Mouse (Mus musculus): Measurements from ENCODE around the gene Cep85l. TPM values are rescaled to one million over a fixed set of nuclear protein-coding genes. Genes with fewer than 3 reads are reported as not detected.
A peak's percentile ranks its signal among the peaks of the same experiment; 100 is the strongest.

Gene Cep85l
- polyA plus RNA-seq, 1 experiment from 2014 or later, result 9.5 TPM

GRCm38 (mm10) chr10:53353665-53354064 lies 26.1 kb downstream of the Cep85l start:
- 81% methylated on average over 3 of the region's 3 CpGs for WGBS
- H3K4me2 ChIP-seq, result no peak overlapping the region
- no peak for ATAC-seq (ENCODE audit: insufficient number of reproducible peaks, insufficient read depth, low FRiP score, low TSS enrichment, low read depth)
- H3K9me3 ChIP-seq, result no peaks in the 10 kb centered on the region
- no peak overlapping the region for H3K9ac ChIP-seq (replicated peaks)
- no peaks in the 10 kb centered on the region for H3K27me3 ChIP-seq
- H3K27ac ChIP-seq, result no peak overlapping the region
- H3K36me3 ChIP-seq, result peaks cover 27% of the 10 kb centered on the region
- H3K4me1 ChIP-seq (replicated peaks), result peaks cover 14% of the 10 kb centered on the region
- H3K4me3 ChIP-seq (replicated peaks), result no peak overlapping the region

DNA sequence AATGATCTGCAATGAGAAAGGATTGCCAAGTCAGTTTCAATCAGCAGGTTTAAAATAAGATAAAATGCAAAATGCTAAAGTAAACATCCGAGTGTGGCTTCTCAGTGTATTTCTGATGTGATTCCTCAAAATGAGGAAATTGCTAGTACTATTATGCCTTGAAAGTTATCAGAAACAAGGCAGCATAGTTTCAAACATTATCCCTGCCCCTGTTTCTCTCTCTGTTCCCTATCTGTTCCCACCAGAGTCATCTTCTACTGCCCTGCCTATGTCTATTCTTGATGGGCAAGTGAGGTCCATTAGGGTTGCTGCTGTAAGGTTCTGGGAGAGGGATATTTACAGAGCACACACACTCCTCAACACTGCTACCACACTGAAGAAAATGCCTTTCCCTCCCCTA lies 30.5 kb downstream of the Cep85l start:
- no peak overlapping the region for H3K4me2 ChIP-seq
- H3K9ac ChIP-seq (replicated peaks), result no peak overlapping the region
- WGBS, result 86% methylated on average over 1 of the region's 1 CpGs
- ATAC-seq (ENCODE audit: insufficient number of reproducible peaks, insufficient read depth, low FRiP score, low TSS enrichment, low read depth), result no peak
- no peaks in the 10 kb centered on the region for H3K9me3 ChIP-seq
- H3K27me3 ChIP-seq, result no peaks in the 10 kb centered on the region
- peaks cover 14% of the 10 kb centered on the region for H3K4me1 ChIP-seq (replicated peaks)
- 0 out of 2 replicates have a peak, but pooled peaks cover 10% of the 10 kb centered on the region for H3K36me3 ChIP-seq
- H3K4me3 ChIP-seq (replicated peaks), result no peak overlapping the region
- H3K27ac ChIP-seq, result no peak overlapping the region

DNA sequence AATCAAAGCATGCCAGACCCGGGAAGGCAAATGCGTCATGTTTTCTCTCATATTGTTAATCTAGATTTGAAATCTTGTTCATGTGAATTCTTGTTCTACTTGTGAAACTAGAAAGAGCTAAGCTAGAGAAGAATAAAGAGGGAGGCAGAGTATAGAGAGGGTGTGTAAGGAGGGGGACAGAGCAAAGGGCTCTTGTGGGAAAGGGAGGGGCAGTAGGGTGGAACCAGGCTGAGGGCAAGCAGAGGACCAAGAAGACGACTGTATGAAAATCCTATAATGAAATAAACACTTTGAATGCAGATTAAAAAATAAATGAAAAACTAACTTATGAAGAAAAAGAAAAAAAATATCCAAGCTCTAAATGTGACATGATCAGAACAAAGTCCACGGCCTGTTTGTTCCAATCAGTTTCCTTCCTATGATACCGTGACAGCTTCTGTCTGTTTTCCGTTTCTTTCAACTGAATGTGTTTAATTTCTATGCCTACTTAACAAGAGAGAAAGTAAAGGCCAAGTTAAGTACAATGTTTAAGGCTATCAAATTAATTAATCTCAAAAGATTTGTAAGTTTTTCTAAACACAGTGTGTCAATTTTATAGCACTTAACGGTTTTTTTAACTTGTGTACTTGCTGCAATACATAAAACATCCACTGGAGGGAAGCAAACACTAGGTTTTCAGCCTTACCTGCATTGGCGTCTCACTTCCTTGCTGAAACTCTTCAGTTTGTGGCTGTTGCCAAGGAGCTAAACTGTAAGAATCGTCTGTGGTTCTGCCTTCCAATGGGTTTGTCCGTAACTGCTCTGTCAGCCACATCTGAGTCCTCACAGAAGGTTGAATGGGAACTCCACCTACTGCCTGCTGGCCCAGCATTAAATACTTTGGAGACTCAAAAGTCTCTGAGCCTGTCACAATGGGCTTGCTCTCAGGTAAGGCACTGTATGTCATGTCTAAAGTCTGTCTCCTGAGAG lies 31.7 kb downstream of the Cep85l start:
- H3K4me3 ChIP-seq (replicated peaks), result no peak overlapping the region
- peak; percentile 63; the same call in 1 of the 2 replicates for ATAC-seq (ENCODE audit: insufficient number of reproducible peaks, insufficient read depth, low FRiP score, low TSS enrichment, low read depth)
- no peaks in the 10 kb centered on the region for H3K27me3 ChIP-seq
- no peak overlapping the region for H3K27ac ChIP-seq
- H3K36me3 ChIP-seq, result 0 out of 2 replicates have a peak, but pooled peaks cover 10% of the 10 kb centered on the region
- WGBS, result 58% methylated on average over 10 of the region's 10 CpGs
- H3K9me3 ChIP-seq, result no peaks in the 10 kb centered on the region
- H3K4me1 ChIP-seq (replicated peaks), result peaks cover 18% of the 10 kb centered on the region
- no peak overlapping the region for H3K4me2 ChIP-seq
- H3K9ac ChIP-seq (replicated peaks), result no peak overlapping the region

DNA sequence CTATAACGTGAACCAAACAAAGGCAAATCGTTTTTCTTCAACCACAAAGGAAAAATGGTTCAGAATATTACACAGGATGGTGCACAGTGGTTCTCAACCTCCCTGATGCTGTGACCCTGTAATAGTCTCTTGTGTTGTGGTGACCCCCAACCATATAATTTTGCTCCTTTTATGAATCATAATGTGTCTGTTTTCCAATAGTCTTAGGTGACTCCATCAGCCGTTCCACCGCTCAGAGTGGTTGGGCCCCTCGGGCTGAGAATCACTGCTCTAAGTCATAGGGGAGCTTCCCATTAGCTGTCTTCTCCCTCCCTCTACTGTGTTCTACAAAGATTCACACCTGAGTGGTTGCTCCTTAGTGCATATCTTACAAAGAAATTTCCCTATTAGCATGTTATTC lies 32.8 kb downstream of the Cep85l start:
- WGBS, result 88% methylated on average over 5 of the region's 5 CpGs
- no peaks in the 10 kb centered on the region for H3K27me3 ChIP-seq
- H3K4me3 ChIP-seq (replicated peaks), result no peak overlapping the region
- peaks cover 18% of the 10 kb centered on the region for H3K4me1 ChIP-seq (replicated peaks)
- H3K27ac ChIP-seq, result no peak overlapping the region
- H3K9me3 ChIP-seq, result no peaks in the 10 kb centered on the region
- no peak for ATAC-seq (ENCODE audit: insufficient number of reproducible peaks, insufficient read depth, low FRiP score, low TSS enrichment, low read depth)
- 0 out of 2 replicates have a peak, but pooled peaks cover 10% of the 10 kb centered on the region for H3K36me3 ChIP-seq
- no peak overlapping the region for H3K4me2 ChIP-seq
- H3K9ac ChIP-seq (replicated peaks), result no peak overlapping the region

DNA sequence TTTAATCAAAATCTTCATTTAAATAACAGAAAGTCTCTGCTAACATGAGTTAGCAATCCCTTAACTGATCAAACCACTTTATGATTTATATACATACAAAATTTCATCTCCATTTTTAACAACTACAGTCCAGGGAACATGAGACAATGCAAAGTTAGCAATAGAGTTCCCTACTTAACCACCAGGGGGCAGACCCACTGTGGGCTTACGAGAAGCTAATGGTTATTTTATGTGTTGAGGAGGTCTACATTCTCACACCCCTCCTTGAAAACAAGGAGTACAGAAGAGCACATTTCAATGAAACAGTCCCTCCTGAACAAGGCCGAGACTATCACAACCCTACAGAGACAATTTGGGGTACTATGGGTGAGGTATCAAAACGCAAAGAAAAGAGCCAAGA lies 33.2 kb downstream of the Cep85l start:
- H3K9ac ChIP-seq (replicated peaks), result no peak overlapping the region
- no peak for ATAC-seq (ENCODE audit: insufficient number of reproducible peaks, insufficient read depth, low FRiP score, low TSS enrichment, low read depth)
- no peaks in the 10 kb centered on the region for H3K9me3 ChIP-seq
- no peak overlapping the region for H3K4me2 ChIP-seq
- no peaks in the 10 kb centered on the region for H3K27me3 ChIP-seq
- 55% methylated on average over 3 of the region's 3 CpGs for WGBS
- H3K27ac ChIP-seq, result no peak overlapping the region
- no peak overlapping the region for H3K4me3 ChIP-seq (replicated peaks)
- peaks cover 18% of the 10 kb centered on the region for H3K4me1 ChIP-seq (replicated peaks)
- 0 out of 2 replicates have a peak, but pooled peaks cover 10% of the 10 kb centered on the region for H3K36me3 ChIP-seq

DNA sequence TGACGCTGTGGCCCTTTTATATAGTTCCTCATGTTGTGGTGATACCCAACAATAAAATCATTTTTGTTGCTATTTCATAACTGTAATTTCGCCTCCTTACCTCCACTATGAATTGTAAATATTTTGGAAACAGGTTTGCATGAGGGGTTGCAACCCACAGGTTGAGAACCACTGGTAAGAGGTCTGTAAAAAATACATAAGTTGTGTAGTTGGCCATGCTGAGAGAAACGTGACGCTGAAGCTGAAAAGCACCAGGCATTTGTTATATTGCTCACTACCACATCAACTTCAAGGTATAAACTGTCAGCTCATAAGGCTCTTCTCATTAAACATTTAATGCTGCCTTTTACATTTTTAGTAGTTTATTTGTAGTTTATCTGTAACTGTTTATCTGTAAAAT lies 34.2 kb downstream of the Cep85l start:
- WGBS, result 81% methylated on average over 4 of the region's 4 CpGs
- peaks cover 11% of the 10 kb centered on the region for H3K4me1 ChIP-seq (replicated peaks)
- no peak for ATAC-seq (ENCODE audit: insufficient number of reproducible peaks, insufficient read depth, low FRiP score, low TSS enrichment, low read depth)
- H3K4me2 ChIP-seq, result no peak overlapping the region
- H3K27me3 ChIP-seq, result no peaks in the 10 kb centered on the region
- no peak overlapping the region for H3K4me3 ChIP-seq (replicated peaks)
- H3K36me3 ChIP-seq, result 0 out of 2 replicates have a peak, but pooled peaks cover 10% of the 10 kb centered on the region
- H3K9me3 ChIP-seq, result no peaks in the 10 kb centered on the region
- H3K27ac ChIP-seq, result no peak overlapping the region
- H3K9ac ChIP-seq (replicated peaks), result no peak overlapping the region

GRCm38 (mm10) chr10:53343865-53344264 lies 35.9 kb downstream of the Cep85l start:
- no peaks in the 10 kb centered on the region for H3K27me3 ChIP-seq
- no peak overlapping the region for H3K27ac ChIP-seq
- peaks cover 4% of the 10 kb centered on the region; the same call in 1 of the 2 replicates for H3K4me1 ChIP-seq (replicated peaks)
- H3K4me2 ChIP-seq, result no peak overlapping the region
- no peaks in the 10 kb centered on the region for H3K9me3 ChIP-seq
- 71% methylated on average over 10 of the region's 10 CpGs for WGBS
- H3K9ac ChIP-seq (replicated peaks), result no peak overlapping the region
- ATAC-seq (ENCODE audit: insufficient number of reproducible peaks, insufficient read depth, low FRiP score, low TSS enrichment, low read depth), result no peak
- H3K4me3 ChIP-seq (replicated peaks), result no peak overlapping the region
- H3K36me3 ChIP-seq, result 0 out of 2 replicates have a peak, but pooled peaks cover 8% of the 10 kb centered on the region

- Histone ChIP-seq H3K27me3 (no peaks in the 10 kb centered on the region), H3K9me3 (no peaks in the 10 kb centered on the region), H3K4me1 (replicated peaks) (peaks cover 4% of the 10 kb centered on the region; the same call in 1 of the 2 replicates), H3K36me3 (0 out of 2 replicates have a peak, but pooled peaks cover 3% of the 10 kb centered on the region), H3K4me2 (no peak overlapping the region), H3K4me3 (replicated peaks) (no peak overlapping the region), H3K27ac (no peak overlapping the region), H3K9ac (replicated peaks) (no peak overlapping the region)
- no peak for ATAC-seq (ENCODE audit: insufficient number of reproducible peaks, insufficient read depth, low FRiP score, low TSS enrichment, low read depth)
- 41% methylated on average over 6 of the region's 6 CpGs for WGBS
Observed at GRCm38 (mm10) chr10:53343384-53343783, 36.4 kb downstream of the Cep85l start.

DNA sequence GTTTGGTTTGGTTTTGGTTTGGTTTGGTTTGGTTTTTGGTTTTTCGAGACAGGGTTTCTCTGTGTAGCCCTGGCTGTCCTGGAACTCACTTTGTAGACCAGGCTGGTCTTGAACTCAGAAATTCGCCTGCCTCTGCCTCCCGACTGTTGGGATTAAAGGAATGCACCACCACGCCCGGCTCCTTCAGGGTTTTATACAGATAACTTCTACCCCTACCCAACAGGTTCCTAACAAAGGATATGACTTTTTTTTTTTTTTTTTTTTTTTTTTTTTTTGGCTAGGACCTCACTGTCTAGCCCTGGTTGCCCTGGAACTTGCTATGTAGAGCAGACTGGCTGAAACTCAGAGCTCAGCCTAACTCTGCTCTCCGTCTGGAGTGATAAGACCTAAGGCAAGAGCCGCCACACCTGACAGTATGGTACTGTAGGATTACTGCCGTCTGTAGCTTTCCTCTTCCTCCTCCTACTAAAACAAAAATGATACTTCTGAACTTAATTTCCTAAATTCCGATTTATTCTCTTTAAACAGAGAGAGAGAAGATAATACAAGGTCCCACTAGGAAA lies 37.5 kb downstream of the Cep85l start:
- H3K9ac ChIP-seq (replicated peaks), result no peak overlapping the region
- 89% methylated on average over 9 of the region's 9 CpGs for WGBS

DNA sequence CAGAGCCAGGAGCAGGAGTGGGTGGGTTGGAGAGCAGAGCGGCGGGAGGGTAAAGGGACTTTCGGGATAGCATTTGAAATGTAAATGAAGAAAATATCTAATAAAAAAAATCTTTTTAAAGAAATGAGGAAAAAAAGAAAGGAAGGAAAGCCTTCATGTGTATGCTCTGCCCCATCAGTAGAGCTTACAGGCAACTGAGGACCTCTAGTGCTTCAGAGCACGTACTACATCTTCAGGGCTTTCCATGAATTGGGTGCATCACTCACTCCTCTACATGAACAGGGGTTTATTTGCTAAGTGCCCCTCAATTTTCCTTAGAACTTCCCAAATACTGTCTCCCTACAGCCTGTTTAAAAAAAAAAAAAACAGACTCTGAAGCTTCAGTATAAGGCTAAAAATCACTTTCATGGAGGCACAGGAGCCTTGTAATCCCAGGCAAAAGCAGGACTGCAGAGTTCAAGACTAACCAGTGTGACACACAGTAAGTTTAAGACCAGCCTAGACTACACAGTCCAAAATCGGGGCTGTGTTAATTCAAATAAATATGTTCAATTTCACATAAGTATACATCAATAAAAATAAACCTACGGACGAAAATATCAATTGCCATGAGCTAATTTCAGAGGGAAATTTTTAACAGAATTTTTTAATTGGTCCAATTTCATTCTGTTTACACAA lies 38.3 kb downstream of the Cep85l start:
- ATAC-seq (ENCODE audit: insufficient number of reproducible peaks, insufficient read depth, low FRiP score, low TSS enrichment, low read depth), result no peak
- 78% methylated on average over 7 of the region's 7 CpGs for WGBS
- Histone ChIP-seq H3K27me3 (no peaks in the 10 kb centered on the region), H3K9ac (replicated peaks) (no peak overlapping the region), H3K36me3 (no peaks in the 10 kb centered on the region), H3K4me3 (replicated peaks) (no peak overlapping the region), H3K27ac (no peak overlapping the region), H3K4me1 (replicated peaks) (peaks cover 4% of the 10 kb centered on the region; the same call in 1 of the 2 replicates), H3K4me2 (no peak overlapping the region), H3K9me3 (no peaks in the 10 kb centered on the region)

More for the DNA sequence above, 37.5 kb downstream of the Cep85l start:
- H3K27me3 ChIP-seq, result no peaks in the 10 kb centered on the region
- no peak overlapping the region for H3K27ac ChIP-seq
- no peaks in the 10 kb centered on the region for H3K9me3 ChIP-seq
- H3K4me1 ChIP-seq (replicated peaks), result peaks cover 4% of the 10 kb centered on the region; the same call in 1 of the 2 replicates
- H3K4me3 ChIP-seq (replicated peaks), result no peak overlapping the region
- no peak for ATAC-seq (ENCODE audit: insufficient number of reproducible peaks, insufficient read depth, low FRiP score, low TSS enrichment, low read depth)
- no peak overlapping the region for H3K4me2 ChIP-seq
- H3K36me3 ChIP-seq, result 0 out of 2 replicates have a peak, but pooled peaks cover 3% of the 10 kb centered on the region

DNA sequence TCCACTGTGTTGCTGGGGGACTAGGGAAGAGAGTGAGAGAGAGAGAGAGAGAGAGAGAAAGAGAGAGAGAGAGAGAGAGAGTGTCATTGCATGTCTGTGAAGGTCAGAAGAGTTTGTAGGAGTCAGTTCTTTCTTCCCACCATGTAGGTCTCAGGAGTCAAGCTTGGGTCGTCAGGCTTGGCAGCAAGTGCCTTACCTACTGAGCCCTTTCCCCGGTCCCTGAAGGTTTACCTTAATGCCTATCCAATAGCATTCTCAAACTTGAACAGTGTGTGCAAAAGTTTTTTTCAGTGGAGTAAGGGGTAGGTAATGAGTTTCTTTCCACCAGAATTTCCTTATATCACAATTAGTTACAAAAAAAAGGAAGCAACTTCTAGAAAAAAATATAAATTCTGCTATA lies 40.7 kb downstream of the Cep85l start:
- WGBS, result 69% methylated on average over 2 of the region's 2 CpGs
- no peak overlapping the region for H3K27ac ChIP-seq
- H3K9me3 ChIP-seq, result no peaks in the 10 kb centered on the region
- H3K4me1 ChIP-seq (replicated peaks), result peaks cover 4% of the 10 kb centered on the region; the same call in 1 of the 2 replicates
- no peak overlapping the region for H3K9ac ChIP-seq (replicated peaks)
- no peak for ATAC-seq (ENCODE audit: insufficient number of reproducible peaks, insufficient read depth, low FRiP score, low TSS enrichment, low read depth)
- H3K4me3 ChIP-seq (replicated peaks), result no peak overlapping the region
- H3K36me3 ChIP-seq, result no peaks in the 10 kb centered on the region
- no peaks in the 10 kb centered on the region for H3K27me3 ChIP-seq
- no peak overlapping the region for H3K4me2 ChIP-seq

Data from limb, embryonic 12.5 days (tissue).